Mouse (Mus musculus) heart, embryonic 11.5 days (tissue): Measurements from ENCODE around the gene Gm3435. TPM values are rescaled to one million over a fixed set of nuclear protein-coding genes. Genes with fewer than 3 reads are reported as not detected.
A peak's percentile ranks its signal among the peaks of the same experiment; 100 is the strongest.
"Not testable (repeated sequence)": the region's sequence is repeated elsewhere in the genome, so short reads cannot be mapped to it uniquely, and the experiment has no call there.

ENCODE experiments used
- ATAC-seq: fragments of 200-750 bp; cut with Nextera tagmentation; replicated peaks from 2 replicates; pipeline ENCODE4 v1.8.0; 2017; ENCODE audit warnings: moderate library complexity; ENCODE audit not compliant: insufficient number of reproducible peaks, low FRiP score, low TSS enrichment
- H3K27ac ChIP-seq: fragments of 300-500 bp; sonication (generic); 2 replicates; pipeline ENCODE4 v1.5.1; 2014; ENCODE audit warnings: mild to moderate bottlenecking, low read depth, low read length
- H3K27me3 ChIP-seq: fragments of 300-500 bp; sonication (generic); 2 replicates; pipeline ENCODE4 v1.6.1; 2014; ENCODE audit warnings: mild to moderate bottlenecking, low read length, mixed read lengths; ENCODE audit not compliant: control insufficient read depth, insufficient read depth
- H3K36me3 ChIP-seq: fragments of 300-500 bp; sonication (generic); 2 replicates; pipeline ENCODE4 v1.6.1; 2014; ENCODE audit warnings: mild to moderate bottlenecking, low read length, moderate library complexity, mixed read lengths; ENCODE audit not compliant: control insufficient read depth, insufficient read depth
- H3K4me1 ChIP-seq: fragments of 300-500 bp; sonication (generic); 2 replicates; pipeline ENCODE4 v1.6.1; 2014; ENCODE audit warnings: low read length; ENCODE audit not compliant: control insufficient read depth, insufficient read depth
- H3K4me2 ChIP-seq: fragments of 300-500 bp; sonication (generic); 2 replicates; pipeline ENCODE4 v1.6.1; 2014; ENCODE audit warnings: mild to moderate bottlenecking, moderate library complexity
- H3K4me3 ChIP-seq: fragments of 300-500 bp; sonication (generic); 2 replicates; pipeline ENCODE4 v1.5.1; 2014; ENCODE audit warnings: low read depth, low read length
- H3K9ac ChIP-seq: fragments of 300-500 bp; sonication (generic); 2 replicates; pipeline ENCODE4 v1.6.1; 2014; ENCODE audit warnings: mild to moderate bottlenecking, low read depth, low read length, moderate library complexity
- H3K9me3 ChIP-seq: fragments of 300-500 bp; sonication (generic); replicated peaks from 2 replicates; pipeline ENCODE4 v1.6.1; 2016; ENCODE audit warnings: low read length; ENCODE audit not compliant: control insufficient read depth
- WGBS: fragments of 180-500 bp; shearing (Covaris S2); extraction: QIAGEN DNeasy Blood & Tissue Kit; methylation state at CpG from one replicate; pipeline ENCODE4 v1.1.7; 2014; ENCODE audit not compliant: insufficient replicate concordance; 5-methylcytosine and 5-hydroxymethylcytosine counted together
- polyA plus RNA-seq: library from polyadenylated mRNA; unstranded; fragments of >200 nt; fragmentation: Nextera tagmentation; extraction: Ambion mirVana; gene quantifications from 2 replicates; pipeline ENCODE4 v1.2.1, GENCODE M21; 2014

Gene Gm3435
- polyA plus RNA-seq, 1 experiment from 2014 or later: 4.1 TPM

GRCm38 (mm10) chr17:15024502-15025193, 14.7 kb downstream of the Gm3435 start:
- H3K4me2 ChIP-seq, H3K36me3 ChIP-seq, H3K27ac ChIP-seq, H3K9ac ChIP-seq, H3K4me3 ChIP-seq, H3K27me3 ChIP-seq, H3K4me1 ChIP-seq, H3K9me3 ChIP-seq: not testable (repeated sequence)
- peak; percentile 82 for ATAC-seq
- WGBS: no CpG with 5 or more reads among the region's 48 CpGs

GRCm38 (mm10) chr17:15025513-15025912, 15.5 kb downstream of the Gm3435 start:
- no CpG with 5 or more reads among the region's 6 CpGs for WGBS
- H3K36me3 ChIP-seq, H3K27me3 ChIP-seq, H3K4me3 ChIP-seq, ATAC-seq, H3K4me1 ChIP-seq, H3K27ac ChIP-seq, H3K9me3 ChIP-seq, H3K4me2 ChIP-seq, H3K9ac ChIP-seq: not testable (repeated sequence)

GRCm38 (mm10) chr17:15031414-15031813, 21.4 kb downstream of the Gm3435 start:
- WGBS: no CpG with 5 or more reads among the region's 4 CpGs
- H3K36me3 ChIP-seq, ATAC-seq, H3K4me1 ChIP-seq, H3K9me3 ChIP-seq, H3K9ac ChIP-seq, H3K27me3 ChIP-seq, H3K4me2 ChIP-seq, H3K4me3 ChIP-seq, H3K27ac ChIP-seq: not testable (repeated sequence)

GRCm38 (mm10) chr17:15040455-15040854, 30.5 kb downstream of the Gm3435 start:
- not testable (repeated sequence) for H3K9me3 ChIP-seq, H3K36me3 ChIP-seq, ATAC-seq, H3K27ac ChIP-seq, H3K4me1 ChIP-seq, H3K9ac ChIP-seq, H3K4me3 ChIP-seq, H3K27me3 ChIP-seq, H3K4me2 ChIP-seq
- no CpG with 5 or more reads among the region's 3 CpGs for WGBS

- ATAC-seq: peak; percentile 97
- not testable (repeated sequence) for H3K36me3 ChIP-seq, H3K4me2 ChIP-seq, H3K4me1 ChIP-seq, H3K9ac ChIP-seq, H3K27ac ChIP-seq, H3K27me3 ChIP-seq, H3K4me3 ChIP-seq, H3K9me3 ChIP-seq
- WGBS: 0% methylated on average over 6 of the region's 56 CpGs
Measured at GRCm38 (mm10) chr17:15041175-15041729, 31.3 kb downstream of the Gm3435 start, which contains the start of the genes Ermard, Tcte3 and Gm3448. TSS of gene Ermard (plus strand) at chr17:15041208. TSS of gene Tcte3 (minus strand) at chr17:15041488. TSS of gene Gm3448 (minus strand) at chr17:15041537.

- H3K27ac ChIP-seq, H3K27me3 ChIP-seq, H3K36me3 ChIP-seq, H3K9me3 ChIP-seq, H3K4me3 ChIP-seq, H3K9ac ChIP-seq, ATAC-seq, H3K4me2 ChIP-seq, H3K4me1 ChIP-seq: not testable (repeated sequence)
- no CpG with 5 or more reads among the region's 1 CpGs for whole genome bisulfite sequencing
Measured at GRCm38 (mm10) chr17:15050338-15050737, 40.4 kb downstream of the Gm3435 start.

- not testable (repeated sequence) for H3K9ac ChIP-seq
Measured at GRCm38 (mm10) chr17:15052766-15053165, 42.8 kb downstream of the Gm3435 start.

GRCm38 (mm10) chr17:15053183-15053828, 43.3 kb downstream of the Gm3435 start:
- 91% methylated on average over 5 of the region's 8 CpGs for WGBS
- H3K27ac ChIP-seq, H3K36me3 ChIP-seq, H3K9ac ChIP-seq, H3K4me2 ChIP-seq, H3K4me3 ChIP-seq, H3K9me3 ChIP-seq, ATAC-seq, H3K27me3 ChIP-seq: not testable (repeated sequence)
- peaks cover 11% of the 10 kb centered on the region for H3K4me1 ChIP-seq

More at GRCm38 (mm10) chr17:15052766-15053165, 42.8 kb downstream of the Gm3435 start:
- 50% methylated on average over 1 of the region's 1 CpGs for WGBS
- not testable (repeated sequence) for H3K4me3 ChIP-seq, H3K9me3 ChIP-seq, H3K27ac ChIP-seq, H3K36me3 ChIP-seq, H3K27me3 ChIP-seq, H3K4me2 ChIP-seq, ATAC-seq, H3K4me1 ChIP-seq
